Mouse (Mus musculus): Measurements from ENCODE around the gene Nudt3. TPM values are rescaled to one million over a fixed set of nuclear protein-coding genes. Genes with fewer than 3 reads are reported as not detected.
"Not testable (repeated sequence)": the region's sequence is repeated elsewhere in the genome, so short reads cannot be mapped to it uniquely, and the experiment has no call there.

Nudt3 gene
- total RNA-seq, 2 experiments from 2014 or later = 473 to 520 TPM

DNA sequence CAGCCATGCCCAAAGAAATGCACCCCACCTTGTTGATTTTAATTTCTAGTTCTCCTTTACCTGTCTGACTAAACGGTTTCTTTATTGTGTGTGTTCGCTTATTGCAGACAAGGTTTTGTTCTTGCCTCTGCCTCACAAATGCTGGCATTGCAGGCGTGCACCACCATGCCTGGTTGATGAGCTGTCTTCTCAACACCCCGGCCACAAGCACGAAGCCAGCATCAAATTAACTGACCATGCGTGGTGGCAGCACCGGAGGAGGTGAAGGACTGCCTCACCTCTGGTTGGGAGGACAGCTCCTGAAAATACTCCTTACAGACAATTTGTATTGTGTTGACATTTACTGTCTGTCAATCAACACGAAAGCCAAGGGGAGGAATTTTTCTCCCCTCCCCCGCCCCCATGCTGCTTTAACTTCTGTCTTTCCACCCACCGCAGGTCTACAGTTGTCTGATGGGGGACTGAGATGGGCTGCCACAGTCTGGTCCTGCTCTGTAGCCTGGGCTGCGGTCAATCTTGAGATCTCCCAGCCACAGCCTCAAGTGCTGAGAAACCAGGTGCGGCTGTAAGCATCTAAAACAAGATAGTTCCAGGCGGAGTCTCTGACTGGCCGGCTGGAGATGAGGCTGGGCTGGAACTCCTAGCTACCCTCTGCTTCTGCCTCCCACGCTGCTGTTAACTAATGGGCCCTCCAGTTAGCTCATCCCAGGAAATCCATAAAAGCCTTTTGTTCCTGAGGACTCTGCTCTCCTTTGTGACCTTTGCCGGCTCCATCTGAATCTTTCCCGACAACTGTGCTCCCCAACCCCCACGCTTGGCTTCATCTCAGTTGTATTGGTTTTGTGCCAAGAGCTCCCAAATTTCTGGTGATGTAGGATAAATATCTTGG is 13.1 kb upstream of the Nudt3 start, which contains the start of gene Rps10:
TSS of gene Rps10 (minus strand) at position 538 of the 889 bp plus-strand sequence.
- DNase-seq (ENCODE audit: low spot score in 2 of 2) = no peak

DNA sequence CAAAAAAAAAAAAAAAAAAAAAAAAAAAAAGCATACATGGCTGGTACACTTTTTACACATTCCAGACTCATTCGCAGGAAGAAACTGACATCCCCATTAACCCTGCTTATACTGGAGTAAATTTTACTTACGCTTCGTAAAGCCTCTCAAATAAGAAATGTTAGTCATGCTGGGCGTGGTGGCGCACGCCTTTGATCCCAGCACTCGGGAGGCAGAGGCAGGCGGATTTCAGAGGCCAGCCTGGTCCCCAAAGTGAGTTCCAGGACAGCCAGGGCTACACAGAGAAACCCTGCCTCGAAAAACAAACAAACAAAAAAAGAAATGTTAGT is 12.2 kb upstream of the Nudt3 start:
- not testable (repeated sequence) for DNase-seq (ENCODE audit: low spot score in 2 of 2)

DNA sequence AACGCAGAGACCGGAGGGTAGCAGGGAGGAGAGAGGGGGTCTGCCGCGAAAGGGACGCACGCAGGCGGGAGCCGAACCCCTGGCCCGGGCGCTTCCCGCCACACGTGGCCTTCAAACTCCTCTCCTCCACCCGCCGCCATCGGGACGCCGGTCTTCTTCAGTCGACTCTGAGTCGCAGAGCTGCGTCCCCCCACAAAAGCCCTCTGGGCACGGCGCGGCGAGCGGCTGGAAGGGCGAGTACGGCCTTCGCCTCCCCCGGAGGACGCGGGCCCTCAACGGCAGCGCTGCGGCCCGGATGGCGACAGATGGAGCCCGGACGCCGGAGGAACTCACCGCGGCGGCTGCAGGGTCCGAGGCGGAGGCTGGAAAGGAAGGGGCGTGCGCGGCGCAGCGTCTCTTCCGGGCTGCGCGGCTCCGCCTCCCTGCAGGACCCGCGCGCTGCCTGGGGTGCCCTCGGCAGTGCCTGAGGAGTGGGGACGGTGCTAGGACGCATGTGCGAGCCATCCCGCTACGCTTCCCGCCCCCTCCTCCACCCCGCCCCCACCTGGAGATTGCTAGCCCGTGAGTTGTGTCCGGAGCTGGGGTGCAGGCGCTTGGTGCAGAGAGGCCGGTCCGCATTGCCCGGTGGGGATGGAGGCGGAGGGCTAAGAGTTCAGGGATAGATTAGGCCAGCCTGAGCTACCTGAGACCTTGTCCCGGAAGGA is 11.7 kb upstream of the Nudt3 start, which contains the start of gene RPS10-NUDT3:
TSS of gene RPS10-NUDT3 (minus strand) at position 352 of the 704 bp plus-strand sequence.
- peak; percentile 88 to 92 for DNase-seq (ENCODE audit: low spot score in 2 of 2)

- peak; percentile 84 to 88 for DNase-seq (ENCODE audit: low spot score in 2 of 2)
These were observed 6.1 kb upstream of the Nudt3 start for GRCm38 (mm10) chr17:27629249-27630020.

GRCm38 (mm10) chr17:27628376-27628775 is 5.1 kb upstream of the Nudt3 start:
- no peak for DNase-seq (ENCODE audit: low spot score in 2 of 2)

GRCm38 (mm10) chr17:27627451-27627850 is 4.2 kb upstream of the Nudt3 start:
- no peak for DNase-seq (ENCODE audit: low spot score in 2 of 2)

DNA sequence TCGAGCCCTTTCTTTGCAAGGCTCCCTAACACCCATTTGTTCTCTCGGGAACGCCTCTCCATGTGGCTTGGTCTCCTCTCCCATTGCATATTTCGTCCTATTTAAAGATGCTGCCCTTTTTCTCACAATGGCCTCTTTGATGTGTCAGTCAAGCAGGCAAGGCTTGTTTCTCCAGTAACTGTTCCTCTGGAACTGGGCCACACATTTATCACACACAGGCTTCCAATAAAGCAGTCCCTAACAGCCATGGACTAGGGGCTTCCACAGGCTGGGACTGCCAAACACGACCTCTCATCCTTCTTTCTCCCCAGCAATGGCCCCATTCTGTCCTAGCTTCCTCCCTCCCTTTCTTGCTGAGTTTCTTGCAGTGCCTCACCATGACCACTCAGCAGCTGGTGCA is 3.4 kb upstream of the Nudt3 start:
- DNase-seq (ENCODE audit: low spot score in 2 of 2) = no peak

- DNase-seq (ENCODE audit: low spot score in 2 of 2) = no peak
These were observed 2.4 kb upstream of the Nudt3 start for GRCm38 (mm10) chr17:27625455-27626251.

- peak; percentile 40 to 59 for DNase-seq (ENCODE audit: low spot score in 2 of 2)
These were observed 510 bp downstream of the Nudt3 start for GRCm38 (mm10) chr17:27622611-27623359.

- DNase-seq (ENCODE audit: low spot score in 2 of 2) = no peak
These were observed 1.4 kb downstream of the Nudt3 start for GRCm38 (mm10) chr17:27621705-27622531.

GRCm38 (mm10) chr17:27621161-27621560 is 2.1 kb downstream of the Nudt3 start:
- no peak for DNase-seq (ENCODE audit: low spot score in 2 of 2)

GRCm38 (mm10) chr17:27615388-27615787 is 7.9 kb downstream of the Nudt3 start:
- no peak for DNase-seq (ENCODE audit: low spot score in 2 of 2)

- no peak for DNase-seq (ENCODE audit: low spot score in 2 of 2)
These were observed 10.3 kb downstream of the Nudt3 start for GRCm38 (mm10) chr17:27613016-27613415.

DNA sequence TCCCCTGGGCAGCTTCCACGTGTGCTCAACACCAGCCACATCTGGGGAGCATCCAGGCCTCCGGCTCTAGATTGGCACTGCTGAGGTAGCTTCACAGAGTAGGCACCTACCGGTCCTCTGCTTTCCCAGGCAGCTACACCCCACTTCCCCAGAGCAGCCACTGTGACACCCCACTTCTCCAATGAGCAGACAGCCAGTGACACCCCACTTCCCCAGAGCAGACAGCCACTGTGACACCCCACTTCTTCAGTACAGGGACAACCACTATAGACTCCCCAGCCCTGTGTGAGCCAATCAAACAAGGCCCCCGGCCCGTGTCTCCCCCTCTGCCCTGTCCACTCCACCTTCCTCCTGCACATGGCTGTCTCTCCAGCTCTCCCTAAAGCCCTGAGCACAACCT is 11.3 kb downstream of the Nudt3 start:
- no peak for DNase-seq (ENCODE audit: low spot score in 2 of 2)

GRCm38 (mm10) chr17:27611519-27611884 is 11.8 kb downstream of the Nudt3 start:
- no peak for DNase-seq (ENCODE audit: low spot score in 2 of 2)

- peak; percentile 45 to 64 for DNase-seq (ENCODE audit: low spot score in 2 of 2)
These were observed 12.4 kb downstream of the Nudt3 start for GRCm38 (mm10) chr17:27610679-27611518.

DNA sequence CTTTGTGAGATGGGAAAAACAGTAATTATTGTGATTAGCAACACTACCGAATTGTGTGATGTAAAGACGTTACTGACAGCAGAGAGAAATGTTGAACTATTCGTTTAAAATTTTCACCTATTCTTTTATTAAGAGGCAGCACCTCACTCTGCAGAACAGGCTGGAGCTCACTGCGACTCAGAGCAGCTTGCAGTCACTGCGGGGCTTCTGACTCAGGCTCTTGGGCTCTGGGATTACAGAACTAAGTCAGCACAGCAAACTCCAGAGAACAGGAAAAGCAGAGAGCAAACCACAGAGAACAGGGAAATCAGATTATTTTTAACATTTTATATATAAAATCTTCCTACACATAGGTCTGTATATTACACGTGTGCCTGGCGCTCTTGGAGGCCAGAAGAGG is 13.7 kb downstream of the Nudt3 start:
- DNase-seq (ENCODE audit: low spot score in 2 of 2) = no peak

DNA sequence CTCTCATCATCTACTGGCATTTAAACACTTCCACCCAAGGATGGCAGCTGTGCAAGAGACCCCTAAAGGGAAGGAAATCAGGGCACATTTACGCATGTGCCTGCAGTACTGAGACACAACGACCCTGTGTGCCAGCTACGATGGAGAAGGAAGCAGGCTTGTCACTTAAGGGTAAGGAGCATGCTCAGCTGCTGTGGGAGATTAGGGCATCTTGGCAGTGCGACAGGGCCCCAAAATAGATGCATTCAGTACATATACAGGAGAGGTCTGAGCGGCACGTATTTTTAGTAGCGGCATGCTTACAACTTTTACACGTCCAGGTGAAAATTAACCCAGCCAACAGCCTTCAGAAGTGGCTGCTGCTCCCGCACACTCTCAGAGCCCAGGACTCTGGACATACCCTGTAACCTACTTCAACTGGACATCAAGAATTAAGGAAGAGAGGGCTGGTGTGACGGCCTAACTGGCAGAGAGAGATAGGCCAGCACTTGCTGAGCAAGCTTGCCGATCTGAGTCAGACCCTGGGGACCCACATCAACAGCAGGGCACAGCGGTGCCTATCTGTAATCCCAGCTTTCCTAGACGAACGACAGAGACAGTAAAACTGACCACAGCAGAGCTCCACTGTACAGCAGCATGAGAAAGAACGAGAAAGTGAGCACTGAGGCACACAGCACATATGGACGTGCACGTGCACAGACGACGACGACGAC is 19.6 kb downstream of the Nudt3 start:
- DNase-seq (ENCODE audit: low spot score in 2 of 2) = no peak

Measured in layer of hippocampus, postnatal 10 days (tissue).